In genomic region chr11:18872793-18873192, GRCm38 (mm10) we compare ENCODE assay signal across 15 mouse cellular contexts.
DNase-seq lines count a peak whose midpoint lies in the region; ATAC-seq and TF ChIP-seq lines count a peak whose summit lies in the region.
"Had no signal": no experiment of that assay in that cellular context is flagged by ENCODE, and none has a peak within 500 bp of the region (broad histone marks: within the 10 kb centered on the region; RNA-seq: fewer than 3 reads in every experiment).

No protein-coding gene starts in this region.

- WGBS in kidney, embryonic 16.5 days = 18% methylated on average over 3 of the region's 3 CpGs
- WGBS in hindbrain, embryonic 15.5 days = 20% methylated on average over 3 of the region's 3 CpGs

- no peaks in the 10 kb centered on the region for H3K9me3 ChIP-seq in kidney, embryonic 16.5 days (ENCODE audit: low read length)
- H3K9me3 ChIP-seq in hindbrain, embryonic 15.5 days = no peaks in the 10 kb centered on the region
- H3K9me3 ChIP-seq: embryonic facial prominence, embryonic 13.5 days; forebrain, embryonic 12.5 days had no signal

- TF ChIP-seq CTCF in gastrocnemius, adult 2 months (IDR thresholded peaks at IDR 0.05) = no peak

- no peaks in the 10 kb centered on the region for H3K36me3 ChIP-seq in kidney, embryonic 16.5 days (ENCODE audit: insufficient read depth, low read length)
- H3K36me3 ChIP-seq in hindbrain, embryonic 15.5 days = no peaks in the 10 kb centered on the region
- H3K36me3 ChIP-seq: embryonic facial prominence, embryonic 13.5 days; forebrain, embryonic 12.5 days had no signal

- H3K4me3 ChIP-seq in kidney, embryonic 16.5 days (ENCODE audit: low read length) = no peak overlapping the region
- H3K4me3 ChIP-seq in hindbrain, embryonic 15.5 days = no peak overlapping the region
- H3K4me3 ChIP-seq in gastrocnemius, adult 2 months = no peak overlapping the region
- H3K4me3 ChIP-seq: embryonic facial prominence, embryonic 13.5 days; forebrain, embryonic 12.5 days; heart, adult 2 months had no signal

- intact Hi-C loops in gastrocnemius, adult 2 months (cut with DNase I) = loop anchor here (5.0 kb wide), 2 partner anchors 660 to 730 kb away; no protein-coding TSS in a partner anchor

- H3K4me2 ChIP-seq in kidney, embryonic 16.5 days (replicated peaks; ENCODE audit: low read depth, low read length) = peak overlapping the region; percentile 89; the same call in 1 of the 2 replicates
- H3K4me2 ChIP-seq in hindbrain, embryonic 15.5 days = peak overlapping the region; percentile 24
- H3K4me2 ChIP-seq: forebrain, embryonic 12.5 days had no signal

- H3K27me3 ChIP-seq in kidney, embryonic 16.5 days (ENCODE audit: insufficient read depth, low read length) = peaks cover 9% of the 10 kb centered on the region; the same call in 1 of the 2 replicates
- no peaks in the 10 kb centered on the region for H3K27me3 ChIP-seq in hindbrain, embryonic 15.5 days

- no peak overlapping the region for H3K27ac ChIP-seq in kidney, embryonic 16.5 days (ENCODE audit: low read length)
- H3K27ac ChIP-seq in hindbrain, embryonic 15.5 days (replicated peaks) = peak overlapping the region; percentile 96
- H3K27ac ChIP-seq in gastrocnemius, adult 2 months = no peak overlapping the region
- H3K27ac ChIP-seq: embryonic facial prominence, embryonic 13.5 days; forebrain, embryonic 12.5 days; heart, adult 2 months; liver, embryonic 14.5 days had no signal

- ATAC-seq in kidney, embryonic 16.5 days (ENCODE audit: low FRiP score, low TSS enrichment) = no peak
- no peak for ATAC-seq in hindbrain, embryonic 15.5 days (ENCODE audit: low FRiP score, low read depth)
- no peak for ATAC-seq in megakaryocyte, adult 5-6 weeks (ENCODE audit: poor library complexity, severe bottlenecking)
- ATAC-seq: Patski had no signal

- DNase-seq in embryo, embryonic 10.5 days (ENCODE audit: low spot score) = peak; percentile 29
- no peak for DNase-seq in embryo, embryonic 11 days
- no peak for DNase-seq in kidney, adult 18-20 months
- DNase-seq in 3T3-L1 (ENCODE audit: low read depth, low spot score) = peak; percentile 30
- DNase-seq in gastrocnemius, adult 2 months = no peak
- DNase-seq: heart, adult 2 months; right cerebral cortex, postnatal 4 days; thymus, postnatal 25 days had no signal

- peaks cover 38% of the 10 kb centered on the region for H3K4me1 ChIP-seq in kidney, embryonic 16.5 days (ENCODE audit: insufficient read depth, low read length)
- peaks cover 58% of the 10 kb centered on the region for H3K4me1 ChIP-seq in hindbrain, embryonic 15.5 days (replicated peaks)

- H3K9ac ChIP-seq in kidney, embryonic 16.5 days (replicated peaks; ENCODE audit: low read length) = no peak overlapping the region
- H3K9ac ChIP-seq in hindbrain, embryonic 15.5 days = no peak overlapping the region
- H3K9ac ChIP-seq: embryonic facial prominence, embryonic 13.5 days; forebrain, embryonic 12.5 days; liver, embryonic 14.5 days had no signal

Comparison
In these comparisons a context has a peak if more than half of its experiments do, and no peak if none do; other contexts are left out.
1. DNase-seq: peak in embryo, embryonic 10.5 days (single experiment) and 3T3-L1 (single experiment); none in embryo, embryonic 11 days (single experiment), kidney, adult 18-20 months (single experiment) and gastrocnemius, adult 2 months (single experiment).